Mouse (Mus musculus) stomach, embryonic 15.5 days (tissue): ENCODE data around the gene Gcnt4. TPM values are rescaled to one million over a fixed set of nuclear protein-coding genes. Genes with fewer than 3 reads are reported as not detected.
"Not testable (repeated sequence)": the region's sequence is repeated elsewhere in the genome, so short reads cannot be mapped to it uniquely, and the experiment has no call there.

Experiments
- ATAC-seq: fragments of 200-750 bp; cut with Nextera tagmentation; 2 replicates; pipeline ENCODE4 v1.8.0; 2017; ENCODE audit warnings: low read depth, moderate number of reproducible peaks, moderate TSS enrichment; ENCODE audit not compliant: insufficient read depth, low FRiP score
- H3K27ac ChIP-seq: fragments of 300-500 bp; sonication (generic); 2 replicates; pipeline ENCODE4 v1.5.1; 2015; ENCODE audit warnings: mild to moderate bottlenecking, inconsistent platforms
- H3K27me3 ChIP-seq: fragments of 300-500 bp; sonication (generic); replicated peaks from 2 replicates; pipeline ENCODE4 v1.6.1; 2015; ENCODE audit warnings: inconsistent platforms
- H3K36me3 ChIP-seq: fragments of 300-500 bp; sonication (generic); 2 replicates; pipeline ENCODE4 v1.6.1; 2015; ENCODE audit warnings: inconsistent platforms
- H3K4me1 ChIP-seq: fragments of 300-500 bp; sonication (generic); 2 replicates; pipeline ENCODE4 v1.6.1; 2015; ENCODE audit warnings: inconsistent platforms
- H3K4me2 ChIP-seq: fragments of 300-500 bp; sonication (generic); 2 replicates; pipeline ENCODE4 v1.6.1; 2015; ENCODE audit warnings: mild to moderate bottlenecking, inconsistent platforms
- H3K4me3 ChIP-seq: fragments of 300-500 bp; sonication (generic); replicated peaks from 2 replicates; pipeline ENCODE4 v1.5.1; 2015; ENCODE audit warnings: inconsistent platforms
- H3K9ac ChIP-seq: fragments of 300-500 bp; sonication (generic); 2 replicates; pipeline ENCODE4 v1.6.1; 2015; ENCODE audit warnings: inconsistent platforms
- H3K9me3 ChIP-seq: fragments of 300-500 bp; sonication (generic); 2 replicates; pipeline ENCODE4 v1.6.1; 2016; ENCODE audit warnings: inconsistent platforms
- WGBS: fragments of 180-500 bp; shearing (Covaris S2); methylation state at CpG from one replicate; pipeline ENCODE4 v1.1.7; 2015; 5-methylcytosine and 5-hydroxymethylcytosine counted together
- polyA plus RNA-seq: library from polyadenylated mRNA; unstranded; fragments of >200 nt; fragmentation: Nextera tagmentation; extraction: Ambion mirVana; gene quantifications from 2 replicates; pipeline ENCODE4 v1.2.1, GENCODE M21; 2015

Gene Gcnt4
- 1.5 and 2.0 TPM in 2 replicates for polyA plus RNA-seq

GRCm38 (mm10) chr13:96923999-96924961, at the start of gene Gcnt4:
TSS of gene Gcnt4 (plus strand) at chr13:96924689.
- H3K27ac ChIP-seq = no peak within 1 kb of the TSS
- H3K4me3 ChIP-seq = peak within 1 kb of the TSS; percentile 66
- ATAC-seq = peak; percentile 86
- H3K9ac ChIP-seq = peak within 1 kb of the TSS; percentile 35
- 0 out of 2 replicates have a peak, but pooled peaks cover 9% of the 10 kb centered on the region for H3K4me1 ChIP-seq
- 9% methylated on average over 53 of the region's 56 CpGs for whole genome bisulfite sequencing
- no peaks in the 10 kb centered on the region for H3K9me3 ChIP-seq
- H3K27me3 ChIP-seq = peaks cover 10% of the 10 kb centered on the region
- H3K36me3 ChIP-seq = no peaks in the 10 kb centered on the region
- H3K4me2 ChIP-seq = peak within 1 kb of the TSS; percentile 96

- Histone ChIP-seq H3K27me3 (no peaks in the 10 kb centered on the region), H3K9me3 (no peaks in the 10 kb centered on the region), H3K4me3 (no peak overlapping the region), H3K27ac (no peak overlapping the region), H3K4me2 (no peak overlapping the region), H3K9ac (no peak overlapping the region), H3K4me1 (no peaks in the 10 kb centered on the region), H3K36me3 (no peaks in the 10 kb centered on the region)
- 69% methylated on average over 12 of the region's 12 CpGs for WGBS
- ATAC-seq = no peak
These were observed 46.0 kb upstream of the Gcnt4 start for GRCm38 (mm10) chr13:96878220-96879057.

GRCm38 (mm10) chr13:96884534-96884933, 40.0 kb upstream of the Gcnt4 start:
- no peak overlapping the region for H3K9ac ChIP-seq
- H3K9me3 ChIP-seq = no peaks in the 10 kb centered on the region
- no peak overlapping the region for H3K4me3 ChIP-seq
- H3K36me3 ChIP-seq = no peaks in the 10 kb centered on the region
- no peak overlapping the region for H3K27ac ChIP-seq
- H3K27me3 ChIP-seq = no peaks in the 10 kb centered on the region
- no peak for ATAC-seq
- WGBS = 57% methylated on average over 1 of the region's 1 CpGs
- H3K4me1 ChIP-seq = no peaks in the 10 kb centered on the region
- H3K4me2 ChIP-seq = no peak overlapping the region

- Histone ChIP-seq H3K27ac (no peak overlapping the region), H3K36me3 (no peaks in the 10 kb centered on the region), H3K4me1 (no peaks in the 10 kb centered on the region), H3K4me2 (no peak overlapping the region), H3K4me3 (no peak overlapping the region), H3K27me3 (no peaks in the 10 kb centered on the region), H3K9me3 (no peaks in the 10 kb centered on the region), H3K9ac (no peak overlapping the region)
- WGBS = 23% methylated on average over 2 of the region's 2 CpGs
- ATAC-seq = no peak
These were observed 34.5 kb upstream of the Gcnt4 start for GRCm38 (mm10) chr13:96889985-96890384.

GRCm38 (mm10) chr13:96895144-96895543, 29.3 kb upstream of the Gcnt4 start:
- Histone ChIP-seq H3K36me3 (no peaks in the 10 kb centered on the region), H3K4me1 (no peaks in the 10 kb centered on the region), H3K27me3 (no peaks in the 10 kb centered on the region), H3K4me3 (no peak overlapping the region), H3K9me3 (no peaks in the 10 kb centered on the region), H3K27ac (no peak overlapping the region), H3K9ac (no peak overlapping the region), H3K4me2 (no peak overlapping the region)
- ATAC-seq = no peak
- 84% methylated on average over 2 of the region's 2 CpGs for WGBS

- no peak overlapping the region for H3K4me3 ChIP-seq
- H3K9me3 ChIP-seq = no peaks in the 10 kb centered on the region
- no peak overlapping the region for H3K27ac ChIP-seq
- no peak overlapping the region for H3K4me2 ChIP-seq
- H3K4me1 ChIP-seq = no peaks in the 10 kb centered on the region
- H3K9ac ChIP-seq = no peak overlapping the region
- no peak for ATAC-seq
- H3K27me3 ChIP-seq = no peaks in the 10 kb centered on the region
- no peaks in the 10 kb centered on the region for H3K36me3 ChIP-seq
- 59% methylated on average over 3 of the region's 3 CpGs for WGBS
These were observed 17.8 kb upstream of the Gcnt4 start for GRCm38 (mm10) chr13:96906717-96907116.

GRCm38 (mm10) chr13:96911202-96911601, 13.3 kb upstream of the Gcnt4 start:
- WGBS = 79% methylated on average over 3 of the region's 3 CpGs
- Histone ChIP-seq H3K36me3 (no peaks in the 10 kb centered on the region), H3K4me3 (no peak overlapping the region), H3K9ac (no peak overlapping the region), H3K4me2 (no peak overlapping the region), H3K27ac (no peak overlapping the region), H3K4me1 (no peaks in the 10 kb centered on the region), H3K27me3 (no peaks in the 10 kb centered on the region), H3K9me3 (no peaks in the 10 kb centered on the region)
- no peak for ATAC-seq

GRCm38 (mm10) chr13:96923134-96923533, 1.4 kb upstream of the Gcnt4 start:
- 92% methylated on average over 4 of the region's 4 CpGs for WGBS
- not testable (repeated sequence) for H3K4me1 ChIP-seq, ATAC-seq, H3K4me2 ChIP-seq, H3K9ac ChIP-seq, H3K9me3 ChIP-seq, H3K27ac ChIP-seq, H3K36me3 ChIP-seq, H3K4me3 ChIP-seq
- H3K27me3 ChIP-seq = peaks cover 10% of the 10 kb centered on the region

- ATAC-seq = peak; percentile 19; the same call in 1 of the 2 replicates
- H3K4me3 ChIP-seq = peak overlapping the region; percentile 66
- 0 out of 2 replicates have a peak, but pooled peaks cover 9% of the 10 kb centered on the region for H3K4me1 ChIP-seq
- H3K27ac ChIP-seq = no peak overlapping the region
- H3K9ac ChIP-seq = peak overlapping the region; percentile 35
- WGBS = under 1% methylated on average over 53 of the region's 53 CpGs
- no peaks in the 10 kb centered on the region for H3K36me3 ChIP-seq
- H3K4me2 ChIP-seq = peak overlapping the region; percentile 96
- no peaks in the 10 kb centered on the region for H3K9me3 ChIP-seq
- peaks cover 10% of the 10 kb centered on the region for H3K27me3 ChIP-seq
These were observed 676 bp downstream of the Gcnt4 start for GRCm38 (mm10) chr13:96924985-96925745.

- Histone ChIP-seq H3K27ac (no peak overlapping the region), H3K4me2 (peak overlapping the region; percentile 96; the same call in 1 of the 2 replicates), H3K4me3 (peak overlapping the region; percentile 66; the same call in 1 of the 2 replicates), H3K9ac (no peak overlapping the region), H3K36me3 (no peaks in the 10 kb centered on the region), H3K9me3 (no peaks in the 10 kb centered on the region), H3K27me3 (peaks cover 10% of the 10 kb centered on the region), H3K4me1 (0 out of 2 replicates have a peak, but pooled peaks cover 9% of the 10 kb centered on the region)
- WGBS = 52% methylated on average over 10 of the region's 10 CpGs
- ATAC-seq = no peak
These were observed 1.7 kb downstream of the Gcnt4 start for GRCm38 (mm10) chr13:96925991-96926725.

- Histone ChIP-seq H3K36me3 (no peaks in the 10 kb centered on the region), H3K27me3 (peaks cover 10% of the 10 kb centered on the region), H3K27ac (no peak overlapping the region), H3K4me2 (no peak overlapping the region), H3K4me3 (no peak overlapping the region), H3K4me1 (0 out of 2 replicates have a peak, but pooled peaks cover 9% of the 10 kb centered on the region), H3K9ac (no peak overlapping the region), H3K9me3 (no peaks in the 10 kb centered on the region)
- 90% methylated on average over 1 of the region's 1 CpGs for WGBS
- ATAC-seq = no peak
These were observed 3.3 kb downstream of the Gcnt4 start for GRCm38 (mm10) chr13:96927781-96928180.
